Mouse (Mus musculus) Patski (cell line): ENCODE data around the gene D5Ertd579e. TPM values are rescaled to one million over a fixed set of nuclear protein-coding genes. Genes with fewer than 3 reads are reported as not detected.

Experiments used
- ATAC-seq: fragments of 100-300 bp; one replicate; pipeline ENCODE4 v1.8.0; 2021
- CTCF ChIA-PET: fragments of 350-600 bp; sonication (Branson Sonifier 250); formaldehyde crosslinking; loops from one replicate; lab custom pipeline; 2022; ENCODE audit warnings: inconsistent platforms; lab: Charles Lee
- POLR2A ChIA-PET: fragments of 350-600 bp; sonication (Branson Sonifier 250); formaldehyde crosslinking; loops from one replicate; lab custom pipeline; 2022; ENCODE audit warnings: antibody characterized with exemption, inconsistent platforms; lab: Charles Lee
- DNase-seq: peaks from one replicate; pipeline ENCODE4 v3.0.0-alpha.2; 2011; ENCODE audit warnings: low read depth, low spot score
- H3K27me3 ChIP-seq: fragments of 371-371 bp; one replicate; pipeline ENCODE4 v1.5.1; 2021
- CTCF ChIP-seq: fragments of 100-300 bp; IDR thresholded peaks from one replicate; pipeline ENCODE4 v1.5.1; 2021
- in situ Hi-C: fragments of 300-500 bp; cut with MboI; formaldehyde crosslinking; loops from 3 replicates; pipeline ENCODE4 v1.11.1; 2018; ENCODE audit warnings: low pct_unique_long_range_greater_than_20kb, mixed read lengths
- polyA plus RNA-seq: library from polyadenylated mRNA; unstranded; gene quantifications from one replicate; pipeline ENCODE4 v1.2.3, GENCODE M21; 2021

Gene D5Ertd579e
- polyA plus RNA-seq, 1 experiment from 2014 or later: 71.5 TPM

GRCm38 (mm10) chr5:36558526-36558925, 137.3 kb downstream of the D5Ertd579e start:
- ATAC-seq: no peak
- POLR2A ChIA-PET: no interaction called here
- no peaks in the 10 kb centered on the region for H3K27me3 ChIP-seq

GRCm38 (mm10) chr5:36557584-36558308, 138.1 kb downstream of the D5Ertd579e start:
- CTCF ChIA-PET: no interaction called here
- no peaks in the 10 kb centered on the region for H3K27me3 ChIP-seq
- POLR2A ChIA-PET: interaction anchor here (1.0 kb wide), 1 partner anchor 16 kb away, joined by 3 read pairs; no protein-coding TSS in a partner anchor
- TF ChIP-seq CTCF: no peak
- in situ Hi-C loops: no loop called here
- DNase-seq: no peak
- ATAC-seq: peak; percentile 42

More at GRCm38 (mm10) chr5:36558526-36558925, 137.3 kb downstream of the D5Ertd579e start:
- DNase-seq: no peak
- CTCF ChIA-PET: interaction anchor here (1.2 to 1.9 kb wide), 2 partner anchors 18 to 20 kb away, joined by 4 to 5 read pairs; no protein-coding TSS in a partner anchor
- no peak for TF ChIP-seq CTCF
- in situ Hi-C loops: no loop called here

- in situ Hi-C loops: no loop called here
- CTCF ChIA-PET: interaction anchor here (1.1 kb wide), 2 partner anchors 11 to 13 kb away, joined by 3 read pairs; no protein-coding TSS in a partner anchor
- ATAC-seq (no peak), DNase-seq (no peak)
- no peaks in the 10 kb centered on the region for H3K27me3 ChIP-seq
- no peak for TF ChIP-seq CTCF
- POLR2A ChIA-PET: interaction anchor here (0.6 to 0.7 kb wide), 3 partner anchors 9 to 64 kb away, joined by 4 to 13 read pairs (median 5); no protein-coding TSS in a partner anchor
These were observed 138.9 kb downstream of the D5Ertd579e start for GRCm38 (mm10) chr5:36556906-36557305.

- H3K27me3 ChIP-seq: no peaks in the 10 kb centered on the region
- CTCF ChIA-PET: interaction anchor here (1.1 kb wide), 2 partner anchors 12 kb away, joined by 3 read pairs; no protein-coding TSS in a partner anchor
- no peak for TF ChIP-seq CTCF
- ATAC-seq: no peak
- no peak for DNase-seq
- POLR2A ChIA-PET: interaction anchor here (0.6 to 0.7 kb wide), 3 partner anchors 12 to 736 kb away, joined by 3 to 13 read pairs (median 4); no protein-coding TSS in a partner anchor
- in situ Hi-C loops: no loop called here
These were observed 139.5 kb downstream of the D5Ertd579e start for GRCm38 (mm10) chr5:36556289-36556688.

- POLR2A ChIA-PET: no interaction called here
- in situ Hi-C loops: no loop called here
- DNase-seq (no peak), ATAC-seq (no peak)
- CTCF ChIA-PET: interaction anchor here (1.4 to 1.5 kb wide), 2 partner anchors 10 to 19 kb away, joined by 3 to 5 read pairs; no protein-coding TSS in a partner anchor
- no peaks in the 10 kb centered on the region for H3K27me3 ChIP-seq
- TF ChIP-seq CTCF: no peak
These were observed 141.3 kb downstream of the D5Ertd579e start for GRCm38 (mm10) chr5:36554496-36554895.

GRCm38 (mm10) chr5:36553886-36554285, 141.9 kb downstream of the D5Ertd579e start:
- POLR2A ChIA-PET: no interaction called here
- CTCF ChIA-PET: interaction anchor here (1.5 kb wide), 1 partner anchor 20 kb away, joined by 3 read pairs; no protein-coding TSS in a partner anchor
- ATAC-seq: no peak
- in situ Hi-C loops: no loop called here
- TF ChIP-seq CTCF: no peak
- H3K27me3 ChIP-seq: no peaks in the 10 kb centered on the region
- DNase-seq: no peak

- POLR2A ChIA-PET: no interaction called here
- in situ Hi-C loops: no loop called here
- no peaks in the 10 kb centered on the region for H3K27me3 ChIP-seq
- CTCF ChIA-PET: interaction anchor here (0.7 to 1.7 kb wide), 2 partner anchors 15 to 23 kb away, joined by 4 read pairs; no protein-coding TSS in a partner anchor
- DNase-seq: no peak
- no peak for TF ChIP-seq CTCF
- ATAC-seq: no peak
These were observed 142.7 kb downstream of the D5Ertd579e start for GRCm38 (mm10) chr5:36553056-36553606.

- H3K27me3 ChIP-seq: no peaks in the 10 kb centered on the region
- ChIA-PET POLR2A (no interaction called here), CTCF (interaction anchor here (0.7 to 1.7 kb wide), 4 partner anchors 10 to 63 kb away, joined by 3 to 4 read pairs (median 4); no protein-coding TSS in a partner anchor)
- in situ Hi-C loops: no loop called here
- DNase-seq: no peak
- no peak for ATAC-seq
- no peak for TF ChIP-seq CTCF
These were observed 143.4 kb downstream of the D5Ertd579e start for GRCm38 (mm10) chr5:36552391-36552790.

Other genes starting within 250 kb of the D5Ertd579e start
- gene Grpel1, start 231.0 kb downstream of the D5Ertd579e start, polyA plus RNA-seq: 47.0 TPM
- gene Tada2b, start 211.7 kb downstream of the D5Ertd579e start, polyA plus RNA-seq: 27.2 TPM
- 4.3 TPM for gene Ccdc96, start 211.4 kb downstream of the D5Ertd579e start, polyA plus RNA-seq
- gene Tbc1d14, start 102.7 kb downstream of the D5Ertd579e start, polyA plus RNA-seq: 49.8 TPM
- 25.5 TPM for gene Bloc1s4, start 52.6 kb upstream of the D5Ertd579e start, polyA plus RNA-seq
- gene Mrfap1, start 100.7 kb upstream of the D5Ertd579e start, polyA plus RNA-seq: 434 TPM
- gene Man2b2, start 134.6 kb upstream of the D5Ertd579e start, polyA plus RNA-seq: 46.9 TPM
- gene Ppp2r2c, start 172.5 kb upstream of the D5Ertd579e start, polyA plus RNA-seq: 0.03 TPM